Mouse (Mus musculus) thymus, adult 2 months (tissue): ENCODE measurements around the gene Adgrl3.

Experiments used
- CTCF ChIP-seq: fragments of 200-500 bp; IDR thresholded peaks from 2 replicates; pipeline ENCODE4 v1.5.1; 2012; ENCODE audit warnings: mild to moderate bottlenecking, control low read depth, low read length, moderate library complexity, borderline replicate concordance; ENCODE audit not compliant: control insufficient read depth, poor library complexity, insufficient read depth; ENCODE audit errors: extremely low read depth
- POLR2A ChIP-seq: fragments of 200-500 bp; IDR thresholded peaks from 2 replicates; pipeline ENCODE4 v1.6.1; 2012; ENCODE audit warnings: mild to moderate bottlenecking, low read length, control low read depth, moderate library complexity; ENCODE audit not compliant: control insufficient read depth, poor library complexity, insufficient read depth; ENCODE audit errors: extremely low read depth

- TF ChIP-seq POLR2A (no peak), CTCF (no peak)
Observed at GRCm38 (mm10) chr5:81136394-81136793, 116.5 kb downstream of the Adgrl3 start.
